Mouse (Mus musculus): ENCODE results near the gene Klhl32.

DNA sequence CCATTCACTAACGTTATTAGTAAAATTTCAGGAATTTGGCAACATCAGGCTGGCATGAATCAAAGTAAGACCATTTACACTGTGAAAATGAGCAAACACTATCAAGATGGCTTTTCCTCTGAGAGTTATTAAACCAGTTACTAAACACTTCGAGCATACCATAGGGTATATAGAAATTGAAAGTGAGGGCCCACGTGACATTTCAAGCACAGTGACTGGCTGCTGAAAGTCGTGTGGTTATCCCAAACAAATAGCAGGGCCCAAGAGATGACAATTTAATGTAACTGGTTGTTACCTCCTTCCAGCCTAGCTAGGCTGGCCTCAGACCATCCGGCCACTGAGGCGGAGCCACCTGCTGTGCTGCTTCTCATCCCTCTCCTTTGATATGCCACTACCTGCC is 14.8 kb upstream of the Klhl32 start:
- TF ChIP-seq POLR2A (IDR thresholded peaks at IDR 0.05; ENCODE audit: insufficient read depth, low read length), result no peak
- TF ChIP-seq CTCF (IDR thresholded peaks at IDR 0.05; ENCODE audit: low read depth, low read length), result no peak

Measured in ES-Bruce4 (cell line).